Mouse (Mus musculus) ovary, adult 18-20 months (tissue): ENCODE data around the gene Csrp2.
A peak's percentile ranks its signal among the peaks of the same experiment; 100 is the strongest.

ENCODE experiments used
- DNase-seq: peaks from one replicate; pipeline ENCODE4 v3.0.0; 2022; ENCODE audit warnings: low spot score, mixed read lengths

The Csrp2 gene

DNA sequence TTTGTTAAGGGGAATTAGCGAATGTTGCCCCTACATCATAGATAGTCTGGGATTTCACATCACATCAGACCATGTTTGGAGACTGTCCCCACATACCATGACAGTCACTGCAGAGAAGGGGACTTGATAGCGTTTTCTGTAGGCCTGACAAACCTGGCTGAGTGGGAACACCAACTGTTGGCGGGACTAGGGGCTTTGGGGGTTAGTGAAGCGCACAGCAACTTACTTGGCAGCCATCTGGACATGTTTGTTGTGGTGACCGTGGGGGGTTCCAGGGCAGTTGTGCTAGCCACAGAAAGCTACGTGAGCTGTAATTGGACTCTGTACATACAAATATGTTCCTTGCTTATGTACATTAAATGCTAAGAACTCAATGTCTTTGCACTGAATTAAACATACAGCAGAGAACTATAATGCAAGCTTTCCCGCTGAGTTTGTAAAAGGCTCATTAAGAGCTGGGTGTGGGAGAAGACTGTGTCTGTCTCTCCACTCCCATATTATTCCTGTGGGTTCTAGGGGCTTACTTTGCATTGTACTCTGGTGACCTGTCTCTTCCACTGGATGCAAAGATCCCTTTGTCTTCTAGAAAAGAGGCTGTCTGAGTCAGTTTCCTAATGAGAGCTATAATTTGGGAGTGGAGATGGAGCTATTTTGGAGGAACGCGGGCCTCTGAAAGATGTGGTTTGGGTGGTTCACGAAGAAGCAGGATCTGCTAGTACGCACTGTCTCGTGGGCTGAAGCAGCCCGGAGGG is 11.7 kb downstream of the Csrp2 start:
- DNase-seq, result no peak

DNA sequence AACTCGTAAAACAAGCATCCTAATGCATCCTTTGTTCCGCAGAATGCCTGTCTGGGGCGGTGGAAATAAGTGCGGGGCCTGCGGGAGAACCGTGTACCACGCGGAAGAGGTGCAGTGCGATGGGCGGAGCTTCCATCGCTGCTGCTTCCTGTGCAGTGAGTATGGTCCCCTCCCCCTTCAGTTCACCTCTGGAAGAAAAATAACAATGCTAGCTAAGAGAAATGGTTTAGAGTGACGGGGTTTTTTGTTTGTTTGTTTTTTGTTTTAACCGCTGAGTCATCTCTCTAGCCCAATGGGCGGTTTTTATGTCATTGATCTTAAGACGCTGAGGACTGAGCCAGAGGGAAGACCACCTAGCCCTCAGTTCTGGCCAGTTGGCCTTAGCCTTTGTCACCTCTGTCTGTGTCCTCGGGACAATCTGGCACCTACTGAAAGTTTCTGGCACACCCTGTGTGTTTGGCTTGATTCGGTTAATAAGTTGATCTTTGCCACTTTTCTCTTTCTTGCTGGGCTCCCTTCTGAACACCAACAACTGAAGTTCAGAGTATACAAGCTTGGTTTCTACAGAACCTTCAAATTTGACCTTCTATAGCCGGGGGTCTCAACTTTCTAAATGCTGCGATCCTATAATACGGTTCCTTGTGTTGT is 12.4 kb downstream of the Csrp2 start:
- no peak for DNase-seq

DNA sequence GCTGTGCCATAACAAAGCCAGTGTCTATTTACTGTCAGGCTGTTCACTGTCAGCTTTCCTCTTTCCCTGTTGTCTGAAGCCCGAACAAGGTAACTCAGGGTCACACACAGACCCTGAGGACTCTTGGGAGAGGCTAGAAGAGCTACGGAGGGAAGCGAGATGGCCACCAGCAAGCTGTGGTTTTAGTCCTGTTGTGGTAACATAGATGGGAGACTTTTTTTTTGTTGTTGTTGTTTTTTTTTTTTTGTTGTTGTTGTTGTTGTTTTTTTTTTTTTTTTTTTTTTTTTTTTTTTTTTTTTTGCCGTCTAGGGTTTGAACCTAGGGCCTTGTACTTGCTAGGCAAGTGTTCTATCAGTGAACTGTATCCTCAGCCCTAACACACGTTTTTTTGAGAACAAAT is 14.0 kb downstream of the Csrp2 start:
- no peak for DNase-seq

DNA sequence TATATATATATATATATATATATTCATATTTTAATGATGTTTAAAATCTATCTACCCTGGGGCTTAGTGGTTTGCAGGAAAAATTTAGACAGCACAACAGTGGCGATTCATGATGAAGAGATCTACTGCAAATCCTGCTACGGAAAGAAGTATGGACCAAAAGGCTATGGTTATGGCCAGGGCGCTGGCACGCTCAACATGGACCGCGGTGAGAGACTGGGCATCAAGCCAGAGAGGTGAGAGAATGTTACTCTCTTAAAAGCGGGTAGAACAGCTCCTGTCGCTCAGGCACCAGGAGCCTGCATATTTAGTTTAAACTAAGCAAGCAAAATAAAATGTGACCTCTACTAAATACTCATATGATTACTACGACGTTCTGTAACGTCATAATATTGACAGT is 15.5 kb downstream of the Csrp2 start:
- DNase-seq, result no peak

DNA sequence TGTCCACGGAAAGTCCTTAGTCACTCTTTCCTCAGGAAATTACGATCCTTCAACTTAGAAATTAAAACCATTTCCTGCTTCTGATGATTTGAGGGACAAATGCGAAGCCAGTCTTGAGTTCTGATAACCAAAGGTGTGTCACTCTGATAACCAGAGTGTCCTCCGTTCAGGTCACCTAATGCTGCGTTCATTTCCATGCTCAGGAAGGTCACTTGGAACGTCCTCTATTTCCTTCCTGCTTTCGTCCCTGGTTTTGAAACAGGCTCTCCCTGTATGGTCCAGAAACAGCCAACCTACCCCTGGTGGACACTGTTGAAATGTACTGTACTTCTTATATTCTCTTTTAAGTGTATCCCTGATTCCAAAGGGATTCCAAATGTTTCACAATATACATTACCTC is 16.1 kb downstream of the Csrp2 start:
- DNase-seq, result no peak

DNA sequence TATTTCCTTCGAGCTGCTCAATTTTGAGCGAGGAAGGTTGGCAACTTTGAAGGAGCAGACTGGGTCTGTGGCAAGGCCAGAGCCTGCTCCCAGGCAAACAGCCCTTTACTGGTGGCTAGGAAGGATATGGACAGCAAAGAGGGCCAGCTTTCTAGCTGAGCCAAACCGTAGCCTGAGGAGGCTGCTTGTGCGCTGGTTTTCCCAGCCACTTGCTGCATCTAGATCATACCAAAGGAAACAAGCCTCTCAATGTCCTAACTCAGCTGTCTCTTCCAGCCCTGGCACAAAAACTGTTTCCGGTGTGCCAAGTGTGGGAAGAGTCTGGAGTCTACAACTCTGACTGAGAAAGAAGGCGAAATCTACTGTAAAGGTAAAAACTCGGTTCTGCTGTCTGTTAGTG is 18.8 kb downstream of the Csrp2 start:
- no peak for DNase-seq

DNA sequence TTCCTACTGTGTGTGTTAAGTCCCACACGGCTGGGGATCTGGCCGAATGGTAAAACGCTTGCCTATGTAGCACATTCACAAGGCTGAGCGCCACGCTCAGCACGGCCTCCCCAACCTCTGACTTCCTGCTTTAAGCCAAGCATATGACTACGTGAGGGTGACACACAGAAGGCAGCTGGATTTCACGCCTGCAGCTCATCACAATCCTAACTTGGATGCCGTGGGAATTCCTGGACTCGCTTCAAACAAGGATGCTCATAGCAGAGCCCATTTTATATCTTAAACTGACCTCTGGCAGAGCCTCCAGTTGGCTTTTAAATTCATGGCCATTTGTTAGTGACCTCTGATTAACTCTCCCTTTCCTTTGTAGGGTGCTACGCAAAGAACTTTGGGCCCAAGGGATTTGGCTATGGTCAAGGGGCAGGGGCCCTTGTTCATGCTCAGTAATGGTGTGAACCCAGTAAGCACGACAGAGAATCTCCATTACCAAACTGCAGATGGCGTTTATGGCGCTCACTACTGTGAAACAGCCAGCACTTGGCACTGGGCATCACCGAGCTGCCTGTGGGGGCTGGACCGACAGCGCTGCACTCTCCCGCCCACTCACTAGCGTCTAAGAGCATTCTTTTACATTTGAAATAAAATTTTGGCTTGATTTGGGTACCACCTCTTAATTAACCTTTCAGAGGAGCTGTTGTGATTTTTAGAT is 19.4 kb downstream of the Csrp2 start:
- DNase-seq, result no peak

DNA sequence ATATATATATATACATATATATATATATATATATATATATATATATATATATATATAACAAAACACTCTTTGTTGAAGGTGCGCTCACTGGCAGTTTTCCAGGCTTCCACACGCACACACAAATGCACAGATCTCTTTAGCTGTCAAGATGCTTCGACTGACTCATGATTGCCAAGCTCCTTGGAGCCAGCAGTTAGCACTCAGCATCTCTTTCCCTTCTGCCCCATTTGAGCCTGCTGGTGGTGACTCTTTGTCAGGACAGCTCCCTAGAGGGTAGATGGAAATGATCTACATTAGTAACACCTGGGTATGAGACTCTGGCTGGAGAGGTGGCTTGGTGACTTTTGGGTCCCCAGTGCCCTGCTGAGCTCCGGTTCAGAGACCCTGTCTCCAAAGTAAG is 20.1 kb downstream of the Csrp2 start:
- DNase-seq, result no peak

DNA sequence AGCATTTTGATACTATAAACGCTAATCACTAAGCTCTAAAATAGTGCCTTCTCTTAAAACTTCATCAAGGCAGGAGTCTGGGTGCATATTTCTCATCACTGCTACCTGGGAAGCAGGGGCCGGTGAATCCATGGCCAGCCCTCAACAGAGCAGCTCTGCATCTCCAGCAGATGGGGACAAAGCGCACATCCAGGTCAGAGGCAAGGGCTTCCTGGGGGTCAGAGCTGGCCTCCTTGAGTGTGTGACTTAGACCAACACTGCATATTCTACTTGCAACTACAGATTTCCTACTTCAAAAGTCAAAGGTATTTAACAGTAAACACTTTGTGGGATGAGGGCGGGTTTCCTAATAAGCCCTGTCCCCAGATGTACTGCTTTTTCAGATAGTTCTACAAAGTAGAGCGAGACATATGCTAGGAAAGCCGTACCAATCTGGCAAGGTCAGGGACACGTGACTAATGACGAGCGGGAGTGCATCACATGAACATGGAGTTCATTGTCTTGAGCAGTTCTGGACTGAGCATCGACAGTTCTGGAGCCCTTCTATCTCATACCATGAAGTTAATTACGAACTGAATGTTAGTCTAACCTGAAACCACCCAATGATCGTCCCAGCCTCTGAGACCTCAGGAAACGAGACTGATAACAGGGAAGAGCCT is 21.3 kb downstream of the Csrp2 start:
- DNase-seq, result no peak

DNA sequence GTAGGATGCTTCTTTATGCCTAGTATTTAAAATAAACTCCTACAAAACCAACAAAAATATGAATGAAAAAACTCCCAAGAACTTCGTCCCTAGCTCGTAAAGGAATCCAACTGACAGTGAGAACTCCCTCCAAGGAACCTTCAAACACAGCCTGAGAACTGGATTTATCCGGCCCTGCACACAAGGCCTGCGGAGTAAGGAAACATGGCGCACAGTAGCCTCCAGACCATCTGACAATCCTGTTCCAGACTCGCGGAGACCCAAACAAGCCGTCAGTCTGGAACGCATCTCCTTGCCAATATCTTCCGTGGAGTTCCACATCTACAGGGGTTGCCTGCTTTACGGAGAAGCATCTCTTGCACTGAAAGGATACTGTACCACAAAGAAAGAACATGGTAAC is 22.4 kb downstream of the Csrp2 start:
- DNase-seq, result no peak

DNA sequence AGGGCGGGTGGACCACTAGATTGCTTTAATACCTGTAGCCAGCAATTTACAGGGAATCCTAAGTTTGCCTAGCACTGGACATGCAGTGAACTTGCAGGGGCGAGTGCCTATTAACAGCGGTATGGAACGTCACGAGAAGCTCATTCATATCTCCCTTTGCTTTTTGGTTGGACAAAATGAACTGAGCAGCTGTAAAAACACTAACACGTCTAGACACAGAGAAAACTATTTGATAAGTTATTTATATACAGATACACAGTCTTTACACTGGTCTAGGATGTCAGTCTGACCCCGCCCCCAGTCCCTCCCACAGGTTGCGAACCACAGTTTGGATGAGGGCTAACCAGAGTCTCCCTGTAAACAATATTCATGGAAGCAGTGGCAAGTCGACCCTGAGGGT is 23.2 kb downstream of the Csrp2 start:
- no peak for DNase-seq

DNA sequence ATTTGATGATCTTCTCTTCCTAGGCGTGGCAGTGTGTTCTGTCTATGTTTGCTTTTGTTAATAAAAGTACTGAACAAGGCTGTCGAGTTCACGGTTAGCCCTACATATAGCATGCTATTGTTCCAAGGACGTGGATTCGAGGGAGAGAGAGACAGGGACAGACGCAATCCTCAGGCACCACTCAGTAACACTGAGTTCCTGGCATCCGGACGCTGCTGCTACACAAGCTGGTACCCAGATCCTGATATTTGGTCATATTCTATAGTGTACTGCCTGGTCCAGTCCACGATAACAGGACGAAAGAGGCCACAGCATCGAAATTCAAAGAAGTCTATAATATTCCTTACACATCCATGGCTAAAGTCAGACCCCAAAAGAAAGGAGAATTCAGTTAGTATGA is 24.6 kb downstream of the Csrp2 start:
- DNase-seq, result no peak

DNA sequence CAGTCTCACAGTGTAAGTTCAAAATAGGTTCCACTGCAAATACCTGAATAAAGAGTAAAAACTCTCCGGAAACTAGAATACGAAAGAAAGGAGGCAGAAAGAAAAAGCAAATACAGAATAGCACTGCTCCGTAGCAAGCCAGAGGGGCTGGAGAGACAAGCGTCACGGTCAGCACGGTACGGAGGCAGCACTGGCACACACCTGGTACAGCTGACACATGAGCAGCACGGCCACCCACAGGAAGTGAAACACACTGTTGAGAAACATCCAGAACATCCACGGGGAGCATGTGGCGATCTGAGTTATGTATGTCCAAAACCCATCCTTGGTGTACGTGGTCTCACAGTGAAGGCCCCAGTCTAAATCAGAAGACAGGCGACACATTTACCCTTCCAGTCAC is 26.4 kb downstream of the Csrp2 start:
- DNase-seq, result no peak

DNA sequence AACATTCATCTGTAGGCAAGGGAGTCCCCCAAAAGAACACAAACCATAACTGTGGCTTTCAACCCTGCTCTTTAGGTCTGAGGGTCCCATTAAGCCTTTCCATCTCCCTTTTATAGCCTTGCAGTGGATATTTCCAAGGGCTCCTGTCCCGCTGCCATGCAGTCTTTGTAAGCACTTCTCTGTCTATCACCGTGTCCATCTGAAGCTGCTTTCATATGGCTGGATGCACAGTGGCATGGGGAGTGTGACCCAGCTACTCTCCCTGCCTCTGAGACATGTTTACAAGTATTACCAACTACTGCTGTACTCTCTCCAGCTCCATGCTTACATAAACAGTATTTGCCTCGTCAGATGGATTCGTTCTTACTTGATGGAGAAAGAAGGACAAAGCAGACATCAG is 28.0 kb downstream of the Csrp2 start:
- no peak for DNase-seq

DNA sequence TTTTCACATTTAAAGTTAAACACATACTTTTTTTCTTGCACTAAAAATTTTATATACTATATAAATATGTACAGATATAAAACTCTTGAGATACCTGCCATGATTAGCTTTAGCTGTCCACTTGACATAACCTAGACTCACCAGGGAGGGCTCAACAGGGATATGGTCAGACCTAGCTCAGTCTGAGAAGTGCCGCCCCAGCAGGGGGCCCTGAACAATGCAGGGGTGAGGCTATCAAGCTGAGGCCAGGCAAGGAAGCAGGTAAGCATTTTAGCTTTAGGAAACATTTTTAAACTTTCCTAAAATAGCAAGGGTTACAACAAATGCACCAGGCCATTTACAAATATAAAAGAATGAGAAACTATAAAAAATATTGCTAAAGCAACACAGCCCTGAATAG is 31.5 kb downstream of the Csrp2 start:
- DNase-seq, result no peak

DNA sequence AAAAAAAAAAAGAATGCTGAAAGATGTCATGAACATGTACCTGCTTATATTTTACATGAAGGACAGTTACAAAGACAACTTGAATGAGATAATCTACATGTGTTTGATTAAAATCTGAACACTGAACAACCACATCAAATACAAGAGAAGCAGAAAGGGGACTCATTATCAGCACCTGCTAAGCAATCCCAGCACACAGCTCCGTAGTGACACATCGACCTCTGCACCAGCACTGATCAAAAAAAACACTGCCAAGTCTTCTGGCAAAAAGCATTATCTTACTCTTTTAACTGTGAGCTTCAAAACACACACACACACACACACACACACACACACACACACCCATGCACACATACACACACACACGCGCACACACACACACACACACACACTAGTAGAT is 32.2 kb downstream of the Csrp2 start:
- no peak for DNase-seq

DNA sequence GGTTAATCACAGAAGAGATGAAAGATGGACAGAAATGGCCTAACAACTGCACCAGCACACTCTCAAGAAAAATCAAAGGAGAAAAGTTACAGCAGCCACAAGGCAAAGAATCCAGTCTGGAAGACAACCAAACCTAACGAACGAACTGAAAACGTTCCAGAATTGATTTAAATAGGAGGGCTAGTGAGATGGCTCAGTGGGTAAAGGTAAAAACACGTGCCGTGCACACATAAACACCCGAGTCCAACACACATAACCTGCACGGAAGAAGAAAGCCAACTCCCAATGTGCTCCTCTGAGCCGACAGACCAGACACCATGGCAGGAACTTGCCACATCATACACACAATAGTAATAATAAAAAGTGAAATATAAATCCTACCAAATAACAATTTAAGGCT is 32.7 kb downstream of the Csrp2 start:
- no peak for DNase-seq

DNA sequence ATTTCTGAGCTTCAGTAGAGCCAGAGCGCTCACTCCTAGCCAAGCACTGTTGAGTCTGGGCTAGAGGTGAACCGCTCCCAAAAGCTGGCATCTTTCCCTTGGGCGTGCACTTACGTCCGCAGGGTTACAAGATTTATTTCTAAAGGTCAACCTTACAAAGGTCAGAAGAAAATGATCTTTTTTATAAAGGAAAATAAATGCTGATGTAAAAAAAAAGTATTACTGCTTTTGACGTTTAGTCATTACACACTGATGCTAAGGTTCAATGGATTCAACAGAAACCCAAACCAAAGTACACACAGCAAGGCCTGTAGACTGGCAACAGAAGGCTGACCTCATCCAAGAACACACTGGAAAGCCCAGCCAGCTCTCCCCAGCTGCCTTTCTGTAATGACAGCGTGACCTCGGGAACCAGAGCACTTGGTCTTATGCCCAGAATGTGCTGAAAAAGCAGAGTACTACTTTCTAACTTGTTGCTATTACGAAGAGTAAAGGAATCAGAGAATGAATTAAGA is 33.4 kb downstream of the Csrp2 start:
- peak; percentile 89 for DNase-seq

DNA sequence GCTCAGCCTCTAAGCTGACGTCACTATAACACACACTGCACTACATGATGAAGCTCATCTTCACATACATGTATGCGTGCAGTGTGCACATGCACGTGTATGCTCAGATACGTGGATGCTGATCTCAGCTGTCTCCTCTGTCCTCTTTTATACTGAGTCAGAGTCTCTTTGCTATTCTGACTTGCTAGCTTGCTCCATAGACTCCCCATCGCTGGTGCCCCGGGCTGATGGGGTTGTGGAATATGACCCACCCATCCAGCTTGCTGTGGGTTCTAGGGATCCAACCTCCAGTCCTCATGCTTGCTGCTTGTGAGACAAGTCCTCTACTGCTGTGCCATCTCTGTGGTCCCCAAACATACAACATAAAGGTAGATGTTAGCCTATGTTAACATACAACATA is 39.3 kb downstream of the Csrp2 start:
- no peak for DNase-seq

DNA sequence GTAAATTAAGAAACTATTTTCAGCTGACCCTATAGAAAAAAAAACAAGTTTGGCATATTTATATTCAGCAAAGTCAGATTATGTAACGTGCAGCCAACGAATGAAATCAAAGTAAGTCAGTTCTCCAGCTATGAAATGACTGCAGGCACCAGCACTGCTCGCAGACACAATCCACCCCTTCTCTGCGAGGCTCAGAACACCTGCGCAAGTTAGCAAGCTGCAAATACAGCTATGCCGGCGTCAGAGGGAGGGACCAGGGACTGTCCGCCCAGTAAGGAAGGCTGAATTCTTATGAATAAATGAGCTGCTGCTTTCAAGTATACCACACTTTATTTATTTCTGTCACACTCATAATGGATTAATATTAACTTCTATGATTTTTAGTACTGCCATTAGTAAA is 40.2 kb downstream of the Csrp2 start:
- no peak for DNase-seq

DNA sequence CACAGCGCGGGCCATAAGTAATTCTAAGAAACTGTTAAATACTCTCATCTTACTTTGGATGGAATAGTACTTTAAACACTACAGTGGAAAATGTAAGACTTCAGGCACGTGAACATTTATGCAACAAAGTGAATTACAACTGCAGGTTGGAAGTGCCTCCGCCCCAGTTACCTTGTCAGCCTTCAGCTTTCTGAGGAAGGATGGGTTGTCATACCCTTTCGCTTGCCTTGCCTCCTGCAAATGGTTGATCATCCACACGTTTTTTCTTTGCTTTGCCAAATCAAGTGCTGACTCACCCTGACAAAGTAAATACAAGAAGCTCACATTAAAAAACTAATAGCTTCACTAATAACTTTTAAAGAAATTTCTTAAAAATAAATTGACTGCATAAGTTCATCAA is 41.3 kb downstream of the Csrp2 start:
- no peak for DNase-seq

DNA sequence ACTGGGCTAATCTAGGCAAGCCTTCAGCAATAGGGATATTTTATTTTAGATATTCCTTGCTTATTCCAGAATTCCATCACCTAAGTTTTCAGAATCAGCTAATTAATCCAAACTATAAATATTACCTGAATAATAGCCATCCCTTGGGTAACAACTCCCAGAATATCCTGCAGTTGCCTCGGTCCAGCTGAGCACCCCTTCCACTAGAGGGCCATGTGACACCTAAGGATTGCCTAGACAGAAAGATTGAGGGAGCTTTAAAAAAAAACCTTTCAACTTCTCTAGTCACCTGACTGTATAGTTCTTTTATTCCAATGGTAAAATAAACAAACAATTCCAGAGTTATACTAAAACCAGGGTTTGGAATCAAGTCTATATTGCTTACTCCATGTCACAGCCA is 42.6 kb downstream of the Csrp2 start:
- no peak for DNase-seq

DNA sequence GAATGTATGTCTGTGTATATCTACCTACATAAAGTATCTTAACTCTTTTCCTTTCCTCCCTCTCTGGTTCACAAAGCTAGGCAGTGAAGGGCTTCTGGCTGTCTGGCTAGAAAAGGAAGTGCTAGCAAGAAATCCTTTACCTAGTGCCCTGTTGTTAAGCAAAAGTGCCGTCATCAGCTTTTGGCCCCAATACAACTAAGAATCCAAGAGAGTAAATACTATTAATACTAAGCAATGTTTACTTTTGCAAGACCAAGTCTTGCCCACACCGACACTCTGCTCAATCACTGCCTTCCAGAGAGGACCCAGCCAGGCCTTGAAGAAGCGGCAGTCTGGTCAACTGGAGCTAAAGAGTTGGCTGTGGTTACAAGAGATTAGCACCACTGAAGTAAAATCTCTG is 51.5 kb downstream of the Csrp2 start:
- DNase-seq, result no peak
